Mouse (Mus musculus): ENCODE measurements around the gene Ablim1. TPM values are rescaled to one million over a fixed set of nuclear protein-coding genes. Genes with fewer than 3 reads are reported as not detected.

Ablim1 gene
- polyA plus RNA-seq, 1 experiment from 2014 or later, result 35.8 TPM

DNA sequence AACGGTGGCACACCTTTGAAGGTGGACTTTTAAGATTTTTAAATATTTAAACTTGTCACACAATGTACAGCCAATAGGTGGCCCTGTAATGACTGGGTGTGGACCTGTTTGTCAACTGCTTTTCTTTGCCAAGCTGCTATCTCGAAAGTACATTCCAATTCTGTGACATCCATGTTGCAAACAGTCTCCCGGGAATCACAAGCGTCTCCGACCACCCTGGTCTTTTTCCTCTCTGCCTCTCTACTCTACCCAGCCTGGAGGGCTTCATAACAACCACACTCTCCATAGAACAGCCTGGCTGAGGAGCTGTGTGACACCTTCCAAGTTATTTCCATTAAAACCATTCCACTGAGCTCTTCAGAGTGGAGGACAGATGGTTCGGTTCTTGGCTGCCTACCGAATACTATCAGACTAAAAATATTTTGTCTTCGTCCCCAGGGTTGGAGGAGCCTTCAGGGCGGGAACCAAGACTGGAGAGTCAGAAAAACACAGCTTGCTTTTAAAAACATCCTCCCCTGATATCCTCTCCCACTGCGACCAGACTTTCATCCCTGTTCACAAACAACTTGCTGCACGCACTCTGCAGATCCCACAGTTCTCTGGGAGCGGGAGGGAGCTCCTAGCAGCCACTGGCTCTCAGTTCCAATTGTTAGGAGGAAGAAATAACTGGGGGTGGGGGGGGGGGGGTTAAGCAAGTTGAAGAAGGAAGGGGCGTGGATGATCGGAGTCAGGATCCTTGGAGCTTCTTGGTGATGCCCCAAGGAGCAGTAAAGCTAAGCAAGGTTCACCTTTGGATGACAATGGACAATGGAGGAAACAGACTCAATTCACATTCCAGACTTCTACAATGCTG lies 216.3 kb downstream of the Ablim1 start:
- Histone ChIP-seq H3K4me3 (replicated peaks) (no peak overlapping the region), H3K9ac (no peak overlapping the region), H3K27ac (peak overlapping the region; percentile 81), H3K9me3 (replicated peaks) (no peaks in the 10 kb centered on the region), H3K4me1 (peaks cover 42% of the 10 kb centered on the region), H3K27me3 (no peaks in the 10 kb centered on the region), H3K36me3 (no peaks in the 10 kb centered on the region), H3K4me2 (no peak overlapping the region)
- 38% methylated on average over 14 of the region's 14 CpGs for WGBS
- ATAC-seq (replicated peaks; ENCODE audit: low FRiP score), result peak; percentile 69; the same call in 1 of the 2 replicates

DNA sequence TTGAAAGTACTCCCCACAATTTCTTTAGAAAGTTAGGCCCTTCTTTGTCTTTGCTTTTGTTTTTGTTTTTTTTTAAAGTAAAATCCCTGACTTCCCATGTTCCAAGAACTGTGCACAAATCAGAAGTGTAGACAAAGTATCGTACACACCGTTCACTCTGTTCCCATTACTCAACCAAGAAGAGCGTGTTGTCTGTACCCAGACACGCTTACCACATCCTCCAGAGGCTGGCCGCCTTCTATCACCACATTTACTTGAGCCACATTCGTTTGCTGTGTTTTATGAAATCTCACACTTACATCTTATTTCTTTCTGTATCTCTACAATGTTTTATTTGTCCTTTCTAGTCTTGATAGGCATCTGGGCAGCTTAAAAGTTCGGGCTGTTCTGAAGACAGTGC lies 219.4 kb downstream of the Ablim1 start:
- no peaks in the 10 kb centered on the region for H3K27me3 ChIP-seq
- no peak overlapping the region for H3K4me2 ChIP-seq
- H3K4me1 ChIP-seq, result peaks cover 32% of the 10 kb centered on the region
- no peak overlapping the region for H3K27ac ChIP-seq
- ATAC-seq (replicated peaks; ENCODE audit: low FRiP score), result no peak
- no peaks in the 10 kb centered on the region for H3K36me3 ChIP-seq
- 83% methylated on average over 7 of the region's 7 CpGs for WGBS
- H3K9ac ChIP-seq, result no peak overlapping the region
- no peaks in the 10 kb centered on the region for H3K9me3 ChIP-seq (replicated peaks)
- H3K4me3 ChIP-seq (replicated peaks), result no peak overlapping the region

DNA sequence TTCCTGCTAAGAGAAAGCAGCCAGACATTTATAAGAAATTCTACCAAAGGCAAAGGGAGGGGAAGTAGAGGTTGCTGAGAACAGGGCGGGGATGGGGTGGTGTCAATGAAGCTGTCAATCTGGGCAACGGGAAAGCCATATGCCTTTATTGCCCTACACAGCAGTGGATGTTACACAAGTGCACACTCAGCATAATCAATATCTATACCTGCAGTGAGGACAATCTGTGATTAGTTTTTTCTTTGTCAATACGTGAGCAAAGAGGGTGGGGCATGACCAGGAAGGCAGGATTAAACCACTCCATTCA lies 221.1 kb downstream of the Ablim1 start:
- Histone ChIP-seq H3K27me3 (no peaks in the 10 kb centered on the region), H3K36me3 (no peaks in the 10 kb centered on the region), H3K27ac (no peak overlapping the region), H3K9ac (no peak overlapping the region), H3K4me1 (peaks cover 22% of the 10 kb centered on the region), H3K4me3 (replicated peaks) (no peak overlapping the region), H3K4me2 (no peak overlapping the region), H3K9me3 (replicated peaks) (no peaks in the 10 kb centered on the region)
- WGBS, result 73% methylated on average over 3 of the region's 3 CpGs
- no peak for ATAC-seq (replicated peaks; ENCODE audit: low FRiP score)

DNA sequence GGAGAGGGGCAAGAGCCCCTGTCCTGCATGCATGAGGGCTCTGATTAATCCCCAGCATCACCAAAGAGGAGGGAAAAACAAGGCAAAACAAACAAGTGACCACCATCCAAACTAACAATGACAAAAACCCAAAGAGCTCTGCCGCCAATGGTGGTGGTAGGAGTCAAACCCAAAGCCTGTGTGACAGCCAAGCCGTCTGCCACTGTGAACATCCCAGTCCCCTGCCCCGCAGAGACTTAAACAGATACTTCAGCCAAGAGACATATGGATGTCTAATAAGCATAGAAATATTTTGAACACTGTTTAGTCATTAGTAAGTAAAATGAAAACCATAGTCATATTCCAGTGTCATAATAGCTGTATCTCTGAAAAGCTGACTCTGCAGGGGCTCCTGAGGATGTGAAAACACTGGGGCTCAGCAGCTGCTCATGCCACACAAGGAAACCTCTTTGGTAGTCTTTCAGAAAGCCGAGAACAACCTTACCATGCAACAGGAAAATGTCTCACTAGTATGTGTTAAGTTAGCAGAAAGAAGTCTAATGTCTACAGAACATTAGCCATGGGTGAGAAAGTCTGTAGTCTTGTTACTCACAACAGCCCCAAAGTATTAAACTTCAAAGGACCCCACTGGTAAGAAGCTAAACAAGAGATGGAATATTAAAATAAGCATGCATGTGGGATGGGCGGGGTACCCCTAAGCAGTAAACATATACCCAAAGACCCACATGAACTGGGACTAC lies 221.6 kb downstream of the Ablim1 start:
- no peaks in the 10 kb centered on the region for H3K36me3 ChIP-seq
- ATAC-seq (replicated peaks; ENCODE audit: low FRiP score), result no peak
- WGBS, result 89% methylated on average over 5 of the region's 5 CpGs
- H3K4me3 ChIP-seq (replicated peaks), result no peak overlapping the region
- no peaks in the 10 kb centered on the region for H3K9me3 ChIP-seq (replicated peaks)
- H3K9ac ChIP-seq, result no peak overlapping the region
- H3K4me1 ChIP-seq, result peaks cover 17% of the 10 kb centered on the region
- no peak overlapping the region for H3K4me2 ChIP-seq
- H3K27me3 ChIP-seq, result no peaks in the 10 kb centered on the region
- no peak overlapping the region for H3K27ac ChIP-seq

DNA sequence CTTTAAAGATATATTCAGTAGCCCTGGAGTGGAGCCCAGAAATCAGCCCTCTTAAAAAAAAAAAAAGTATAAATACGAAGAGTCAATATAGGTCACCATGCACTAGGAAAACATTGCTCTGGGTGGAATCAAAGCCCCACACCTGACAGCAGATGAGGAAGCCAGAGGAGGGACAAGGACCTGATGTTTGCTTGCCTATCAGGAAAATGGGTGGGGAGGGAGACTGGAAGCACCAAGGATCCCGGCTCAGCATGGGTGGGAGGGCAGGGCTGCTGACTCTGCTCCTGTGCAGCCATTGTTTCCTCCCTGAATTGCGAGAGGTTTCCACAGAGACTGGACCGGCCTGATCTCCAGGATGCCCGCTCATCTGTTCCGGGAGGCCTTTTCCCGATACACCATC lies 223.4 kb downstream of the Ablim1 start:
- Histone ChIP-seq H3K9ac (no peak overlapping the region), H3K4me2 (no peak overlapping the region), H3K27me3 (no peaks in the 10 kb centered on the region), H3K27ac (no peak overlapping the region), H3K36me3 (no peaks in the 10 kb centered on the region), H3K4me3 (replicated peaks) (no peak overlapping the region), H3K4me1 (0 out of 2 replicates have a peak, but pooled peaks cover 6% of the 10 kb centered on the region), H3K9me3 (replicated peaks) (no peaks in the 10 kb centered on the region)
- no peak for ATAC-seq (replicated peaks; ENCODE audit: low FRiP score)
- 84% methylated on average over 7 of the region's 7 CpGs for WGBS

DNA sequence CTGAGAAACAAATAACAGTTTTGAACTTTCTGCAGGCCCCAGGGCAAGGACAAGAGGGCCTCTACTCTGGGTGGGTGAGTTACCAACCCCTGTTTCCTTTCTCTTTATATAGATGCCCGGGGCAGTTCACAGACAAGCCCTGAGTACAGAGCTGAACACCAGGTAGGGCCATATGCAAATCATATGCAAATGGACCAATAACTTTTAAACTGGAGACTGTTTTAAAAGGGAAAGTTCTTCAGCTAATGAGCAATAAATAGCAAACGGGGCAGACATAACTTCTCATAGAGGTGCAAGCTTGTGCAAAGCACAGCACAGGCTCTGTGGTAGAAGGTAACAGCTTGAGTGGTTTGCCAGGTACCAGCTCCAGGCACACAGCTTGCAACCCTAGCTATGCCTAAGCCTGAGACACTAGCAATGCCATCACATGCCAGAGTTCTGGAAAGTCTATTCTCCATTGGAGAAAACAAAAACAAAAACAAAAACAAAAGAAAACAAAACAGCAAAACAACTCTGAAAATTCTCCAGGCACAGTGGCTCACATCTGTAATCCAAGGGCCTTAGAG lies 225.8 kb downstream of the Ablim1 start:
- H3K4me3 ChIP-seq (replicated peaks), result no peak overlapping the region
- no peaks in the 10 kb centered on the region for H3K36me3 ChIP-seq
- H3K9ac ChIP-seq, result no peak overlapping the region
- H3K27ac ChIP-seq, result no peak overlapping the region
- no peaks in the 10 kb centered on the region for H3K9me3 ChIP-seq (replicated peaks)
- no peak overlapping the region for H3K4me2 ChIP-seq
- H3K27me3 ChIP-seq, result no peaks in the 10 kb centered on the region
- H3K4me1 ChIP-seq, result 0 out of 2 replicates have a peak, but pooled peaks cover 6% of the 10 kb centered on the region
- no peak for ATAC-seq (replicated peaks; ENCODE audit: low FRiP score)
- 63% methylated on average over 2 of the region's 2 CpGs for WGBS

DNA sequence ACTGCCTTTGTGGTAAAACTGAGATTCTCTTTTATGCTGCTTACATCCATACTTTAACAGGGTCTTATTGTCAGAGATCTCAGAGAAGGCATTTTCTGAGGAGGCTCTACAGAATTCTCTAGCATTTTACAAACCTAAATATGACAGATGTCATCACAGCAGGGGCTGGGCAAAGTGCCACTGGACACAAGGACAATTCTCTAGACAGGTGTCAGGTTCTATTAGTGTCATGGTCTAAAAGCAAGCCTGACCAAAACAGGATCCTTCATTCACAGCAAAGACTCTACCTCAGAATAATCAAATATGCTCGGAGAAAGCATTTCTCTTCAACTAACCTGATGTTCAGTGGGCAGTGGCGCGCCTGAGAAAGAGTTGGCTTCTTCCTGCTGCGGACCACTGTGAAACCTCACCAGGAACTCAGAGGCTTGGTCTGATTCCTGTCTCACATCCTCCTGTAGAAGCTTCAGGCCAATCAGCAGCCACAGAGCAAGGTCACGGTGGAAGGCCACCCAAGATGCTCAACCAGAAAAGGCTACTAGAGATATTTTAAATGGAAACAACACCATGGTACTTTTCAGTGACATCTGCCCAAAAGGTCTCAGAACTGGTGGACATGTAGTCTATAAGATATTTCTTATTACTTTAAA lies 230.1 kb downstream of the Ablim1 start:
- Histone ChIP-seq H3K4me1 (peaks cover 16% of the 10 kb centered on the region), H3K9ac (no peak overlapping the region), H3K4me3 (replicated peaks) (no peak overlapping the region), H3K36me3 (no peaks in the 10 kb centered on the region), H3K9me3 (replicated peaks) (no peaks in the 10 kb centered on the region), H3K4me2 (no peak overlapping the region), H3K27ac (no peak overlapping the region), H3K27me3 (no peaks in the 10 kb centered on the region)
- WGBS, result 90% methylated on average over 5 of the region's 5 CpGs
- no peak for ATAC-seq (replicated peaks; ENCODE audit: low FRiP score)

DNA sequence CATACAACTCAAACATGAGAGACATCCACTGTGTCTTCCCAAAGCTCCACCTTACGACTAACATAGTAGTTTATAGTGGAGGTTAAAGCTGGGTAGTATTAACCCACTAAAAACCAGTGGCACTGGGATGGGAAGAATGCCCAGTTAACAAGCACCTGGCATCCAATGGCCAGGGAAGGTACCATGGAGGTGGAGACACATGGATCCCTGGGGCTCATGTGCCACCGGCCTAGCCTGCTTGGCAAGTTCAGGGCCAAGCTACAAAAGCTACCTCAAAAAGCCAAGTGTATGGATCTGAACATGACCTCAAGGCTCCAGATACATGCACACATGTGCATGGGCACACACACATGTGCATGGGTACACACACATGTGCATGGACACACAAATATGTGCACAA lies 230.8 kb downstream of the Ablim1 start:
- WGBS, result 96% methylated on average over 2 of the region's 2 CpGs
- no peak for ATAC-seq (replicated peaks; ENCODE audit: low FRiP score)
- Histone ChIP-seq H3K9ac (no peak overlapping the region), H3K9me3 (replicated peaks) (no peaks in the 10 kb centered on the region), H3K4me3 (replicated peaks) (no peak overlapping the region), H3K4me1 (peaks cover 23% of the 10 kb centered on the region), H3K36me3 (no peaks in the 10 kb centered on the region), H3K27me3 (no peaks in the 10 kb centered on the region), H3K27ac (no peak overlapping the region), H3K4me2 (no peak overlapping the region)

DNA sequence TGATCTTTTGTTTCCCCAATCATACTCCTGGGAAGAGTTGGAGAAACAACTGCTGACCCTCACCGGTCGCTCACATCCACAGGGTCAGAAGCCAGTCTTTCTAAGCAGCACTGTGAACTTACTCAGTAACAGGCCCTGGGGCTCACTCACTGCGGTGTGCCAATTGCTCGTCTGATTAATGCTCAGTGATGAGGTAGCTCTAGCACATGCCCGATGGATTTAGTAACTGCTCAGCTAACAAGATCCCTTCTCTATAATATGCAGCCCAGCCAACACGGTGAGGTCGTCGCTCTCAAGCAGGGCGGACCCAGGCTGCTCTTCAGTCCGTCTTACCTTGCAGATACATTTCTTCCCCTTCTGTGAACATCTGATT lies 231.6 kb downstream of the Ablim1 start:
- WGBS, result 56% methylated on average over 10 of the region's 10 CpGs
- Histone ChIP-seq H3K27ac (0 out of 2 replicates have a peak overlapping the region, but pooled peaks have one; percentile 13), H3K9ac (no peak overlapping the region), H3K4me3 (replicated peaks) (no peak overlapping the region), H3K9me3 (replicated peaks) (no peaks in the 10 kb centered on the region), H3K4me1 (peaks cover 30% of the 10 kb centered on the region), H3K36me3 (no peaks in the 10 kb centered on the region), H3K4me2 (no peak overlapping the region), H3K27me3 (no peaks in the 10 kb centered on the region)
- ATAC-seq (replicated peaks; ENCODE audit: low FRiP score), result no peak

DNA sequence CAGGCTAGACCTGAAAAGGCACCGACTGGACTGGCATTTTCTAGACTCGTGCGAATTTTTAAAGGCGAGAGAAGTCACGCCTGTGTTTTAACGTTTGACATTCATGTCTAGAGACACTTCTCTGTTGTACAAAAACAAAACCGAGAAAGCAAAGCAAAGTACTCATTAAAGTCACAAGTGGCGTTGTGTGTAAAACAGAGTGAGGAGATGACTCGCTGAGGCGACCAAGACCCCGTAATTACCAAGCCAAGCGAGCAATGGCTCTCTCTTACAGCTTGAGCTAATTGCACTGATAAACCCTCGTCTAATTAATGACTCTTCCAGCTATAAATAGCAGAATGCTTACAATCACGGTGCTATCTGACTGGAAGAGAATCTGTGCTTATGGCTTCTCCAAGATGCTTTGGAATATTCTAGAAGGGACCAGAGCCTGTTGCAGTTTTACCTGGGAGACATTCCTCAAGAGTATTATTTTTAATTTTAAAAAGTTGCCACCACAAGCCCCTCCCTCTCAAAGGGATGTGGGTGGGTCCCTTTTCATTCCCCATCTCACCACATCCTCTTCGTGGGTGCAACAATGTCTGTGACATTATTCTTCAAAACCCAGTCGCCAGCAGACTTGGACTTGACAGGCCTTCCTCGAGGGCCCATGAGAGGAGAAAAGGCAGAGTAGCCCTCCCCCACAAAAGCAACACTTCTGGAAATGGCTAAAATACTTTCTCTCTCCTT lies 232.1 kb downstream of the Ablim1 start:
- Histone ChIP-seq H3K4me2 (no peak overlapping the region), H3K4me3 (replicated peaks) (no peak overlapping the region), H3K27me3 (no peaks in the 10 kb centered on the region), H3K9me3 (replicated peaks) (no peaks in the 10 kb centered on the region), H3K27ac (0 out of 2 replicates have a peak overlapping the region, but pooled peaks have one; percentile 13), H3K4me1 (peaks cover 34% of the 10 kb centered on the region), H3K9ac (no peak overlapping the region), H3K36me3 (no peaks in the 10 kb centered on the region)
- no peak for ATAC-seq (replicated peaks; ENCODE audit: low FRiP score)
- WGBS, result 43% methylated on average over 17 of the region's 17 CpGs

DNA sequence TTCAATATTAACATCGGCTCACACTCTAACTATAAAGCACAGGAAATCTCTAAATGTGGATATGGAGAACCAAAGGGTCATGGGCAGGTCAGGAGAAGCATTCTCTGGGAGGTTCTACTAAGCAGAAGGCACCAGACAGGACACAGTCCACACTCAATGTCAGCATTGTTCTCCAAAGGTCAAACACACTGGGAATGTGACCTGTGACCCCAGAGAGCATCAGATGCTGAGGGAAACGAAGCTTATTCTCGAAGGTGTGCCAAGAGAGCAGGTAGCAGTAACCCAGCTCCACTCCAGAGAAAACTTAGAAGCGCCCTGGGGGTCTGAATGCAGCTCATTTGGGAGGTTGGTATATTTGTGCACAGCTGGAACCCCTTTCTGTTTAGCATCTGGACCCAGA lies 233.2 kb downstream of the Ablim1 start:
- Histone ChIP-seq H3K27me3 (no peaks in the 10 kb centered on the region), H3K27ac (no peak overlapping the region), H3K4me2 (no peak overlapping the region), H3K4me3 (replicated peaks) (no peak overlapping the region), H3K4me1 (peaks cover 34% of the 10 kb centered on the region), H3K9ac (no peak overlapping the region), H3K9me3 (replicated peaks) (no peaks in the 10 kb centered on the region), H3K36me3 (no peaks in the 10 kb centered on the region)
- WGBS, result 57% methylated on average over 4 of the region's 4 CpGs
- no peak for ATAC-seq (replicated peaks; ENCODE audit: low FRiP score)
